Mouse (Mus musculus) limb, embryonic 11.5 days (tissue): ENCODE data around the gene Ttc3. TPM values are rescaled to one million over a fixed set of nuclear protein-coding genes. Genes with fewer than 3 reads are reported as not detected.

ENCODE experiments used
- ATAC-seq: fragments of 200-750 bp; cut with Nextera tagmentation; 2 replicates; pipeline ENCODE4 v1.8.0; 2017; ENCODE audit warnings: low read depth; ENCODE audit not compliant: insufficient number of reproducible peaks, low FRiP score, low TSS enrichment
- DNase-seq: peaks from one replicate; pipeline ENCODE4 v3.0.0-alpha.2; 2015; ENCODE audit warnings: low spot score
- H3K27ac ChIP-seq: fragments of 300-500 bp; sonication (generic); replicated peaks from 2 replicates; pipeline ENCODE4 v1.5.1; 2014; ENCODE audit warnings: low read depth, mild to moderate bottlenecking, low read length
- H3K27me3 ChIP-seq: fragments of 300-500 bp; sonication (generic); 2 replicates; pipeline ENCODE4 v1.6.1; 2014; ENCODE audit warnings: mild to moderate bottlenecking, low read length, mixed read lengths; ENCODE audit not compliant: control insufficient read depth, insufficient read depth
- H3K36me3 ChIP-seq: fragments of 300-500 bp; sonication (generic); 2 replicates; pipeline ENCODE4 v1.6.1; 2014; ENCODE audit warnings: mild to moderate bottlenecking, low read length, moderate library complexity, mixed read lengths; ENCODE audit not compliant: control insufficient read depth, insufficient read depth
- H3K4me1 ChIP-seq: fragments of 300-500 bp; sonication (generic); 2 replicates; pipeline ENCODE4 v1.6.1; 2014; ENCODE audit warnings: low read length, mixed read lengths; ENCODE audit not compliant: control insufficient read depth, insufficient read depth
- H3K4me2 ChIP-seq: fragments of 300-500 bp; sonication (generic); 2 replicates; pipeline ENCODE4 v1.6.1; 2014; ENCODE audit warnings: low read depth, mild to moderate bottlenecking, moderate library complexity; ENCODE audit not compliant: severe bottlenecking
- H3K4me3 ChIP-seq: fragments of 300-500 bp; sonication (generic); 2 replicates; pipeline ENCODE4 v1.5.1; 2014; ENCODE audit warnings: low read depth, low read length
- H3K9ac ChIP-seq: fragments of 300-500 bp; sonication (generic); 2 replicates; pipeline ENCODE4 v1.6.1; 2014; ENCODE audit warnings: mild to moderate bottlenecking, low read length
- H3K9me3 ChIP-seq: fragments of 300-500 bp; sonication (generic); 2 replicates; pipeline ENCODE4 v1.6.1; 2016; ENCODE audit warnings: low read length; ENCODE audit not compliant: control insufficient read depth
- WGBS: fragments of 180-500 bp; shearing (Covaris S2); extraction: QIAGEN DNeasy Blood & Tissue Kit; methylation state at CpG from one replicate; pipeline ENCODE4 v1.1.7; 2014; 5-methylcytosine and 5-hydroxymethylcytosine counted together
- polyA plus RNA-seq: library from polyadenylated mRNA; unstranded; fragments of >200 nt; fragmentation: Nextera tagmentation; extraction: Ambion mirVana; gene quantifications from 2 replicates; pipeline ENCODE4 v1.2.1, GENCODE M21; 2014

Ttc3 gene
- polyA plus RNA-seq, 1 experiment from 2014 or later, result 349 TPM

GRCm38 (mm10) chr16:94428948-94429347 is 58.5 kb downstream of the Ttc3 start:
- Histone ChIP-seq H3K9ac (no peak overlapping the region), H3K36me3 (peaks cover 26% of the 10 kb centered on the region), H3K4me2 (no peak overlapping the region), H3K4me1 (no peaks in the 10 kb centered on the region), H3K27me3 (no peaks in the 10 kb centered on the region), H3K4me3 (no peak overlapping the region), H3K9me3 (no peaks in the 10 kb centered on the region), H3K27ac (no peak overlapping the region)
- WGBS, result 96% methylated on average over 4 of the region's 4 CpGs
- ATAC-seq (no peak), DNase-seq (no peak)

GRCm38 (mm10) chr16:94435495-94436234 is 65.2 kb downstream of the Ttc3 start:
- no peak overlapping the region for H3K4me2 ChIP-seq
- WGBS, result 91% methylated on average over 8 of the region's 8 CpGs
- no peak overlapping the region for H3K9ac ChIP-seq
- no peaks in the 10 kb centered on the region for H3K4me1 ChIP-seq
- H3K4me3 ChIP-seq, result no peak overlapping the region
- DNase-seq, result no peak
- H3K27me3 ChIP-seq, result no peaks in the 10 kb centered on the region
- H3K36me3 ChIP-seq, result peaks cover 39% of the 10 kb centered on the region
- no peak overlapping the region for H3K27ac ChIP-seq
- ATAC-seq, result no peak
- no peaks in the 10 kb centered on the region for H3K9me3 ChIP-seq

DNA sequence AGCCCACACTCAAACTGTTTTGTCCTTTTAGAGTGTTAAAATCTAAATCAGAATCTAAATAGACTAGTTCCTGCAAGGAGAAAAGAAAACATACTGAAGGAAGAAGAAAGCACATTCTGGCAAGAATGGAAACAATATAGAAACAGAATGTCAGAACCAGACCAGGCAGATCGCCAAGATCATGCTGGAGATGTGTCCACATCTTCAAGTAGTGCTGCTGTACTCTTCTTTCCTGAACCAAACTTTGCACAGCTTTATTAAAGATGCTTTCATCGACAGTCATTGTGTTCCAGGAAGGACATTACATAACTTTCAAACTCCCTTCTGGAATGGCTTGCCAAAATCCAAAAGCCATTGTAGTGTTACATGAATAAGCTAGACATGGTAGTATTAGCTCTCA is 66.4 kb downstream of the Ttc3 start:
- Histone ChIP-seq H3K4me3 (no peak overlapping the region), H3K9me3 (no peaks in the 10 kb centered on the region), H3K4me1 (no peaks in the 10 kb centered on the region), H3K9ac (no peak overlapping the region), H3K36me3 (peaks cover 39% of the 10 kb centered on the region), H3K27ac (no peak overlapping the region), H3K27me3 (no peaks in the 10 kb centered on the region), H3K4me2 (no peak overlapping the region)
- ATAC-seq (no peak), DNase-seq (no peak)
- WGBS, result 83% methylated on average over 2 of the region's 2 CpGs

- no peak overlapping the region for H3K4me2 ChIP-seq
- peaks cover 34% of the 10 kb centered on the region for H3K36me3 ChIP-seq
- no peaks in the 10 kb centered on the region for H3K4me1 ChIP-seq
- no peak overlapping the region for H3K27ac ChIP-seq
- H3K9ac ChIP-seq, result no peak overlapping the region
- DNase-seq (no peak), ATAC-seq (no peak)
- WGBS, result 71% methylated on average over 2 of the region's 2 CpGs
- no peaks in the 10 kb centered on the region for H3K9me3 ChIP-seq
- H3K27me3 ChIP-seq, result no peaks in the 10 kb centered on the region
- H3K4me3 ChIP-seq, result no peak overlapping the region
These were observed 70.9 kb downstream of the Ttc3 start for GRCm38 (mm10) chr16:94441361-94441760.

GRCm38 (mm10) chr16:94449151-94449550 is 78.7 kb downstream of the Ttc3 start:
- H3K9me3 ChIP-seq, result no peaks in the 10 kb centered on the region
- WGBS, result 87% methylated on average over 8 of the region's 8 CpGs
- no peak for DNase-seq
- H3K27ac ChIP-seq, result no peak overlapping the region
- no peak for ATAC-seq
- H3K4me3 ChIP-seq, result no peak overlapping the region
- H3K4me2 ChIP-seq, result no peak overlapping the region
- no peaks in the 10 kb centered on the region for H3K4me1 ChIP-seq
- no peak overlapping the region for H3K9ac ChIP-seq
- H3K27me3 ChIP-seq, result no peaks in the 10 kb centered on the region
- peaks cover 25% of the 10 kb centered on the region; the same call in 1 of the 2 replicates for H3K36me3 ChIP-seq

- no peak for ATAC-seq
- WGBS, result 95% methylated on average over 7 of the region's 7 CpGs
These were observed 79.2 kb downstream of the Ttc3 start for GRCm38 (mm10) chr16:94449632-94450031.

GRCm38 (mm10) chr16:94451545-94452488 is 81.4 kb downstream of the Ttc3 start:
- peaks cover 22% of the 10 kb centered on the region; the same call in 1 of the 2 replicates for H3K36me3 ChIP-seq
- H3K4me3 ChIP-seq, result no peak overlapping the region
- no peaks in the 10 kb centered on the region for H3K27me3 ChIP-seq
- no peaks in the 10 kb centered on the region for H3K4me1 ChIP-seq
- H3K9me3 ChIP-seq, result no peaks in the 10 kb centered on the region
- no peak overlapping the region for H3K9ac ChIP-seq
- ATAC-seq, result no peak
- 89% methylated on average over 11 of the region's 11 CpGs for WGBS
- H3K4me2 ChIP-seq, result no peak overlapping the region
- no peak for DNase-seq
- no peak overlapping the region for H3K27ac ChIP-seq

More at GRCm38 (mm10) chr16:94449632-94450031, 79.2 kb downstream of the Ttc3 start:
- no peak for DNase-seq
- no peak overlapping the region for H3K27ac ChIP-seq
- H3K4me3 ChIP-seq, result no peak overlapping the region
- no peaks in the 10 kb centered on the region for H3K9me3 ChIP-seq
- no peaks in the 10 kb centered on the region for H3K4me1 ChIP-seq
- peaks cover 25% of the 10 kb centered on the region; the same call in 1 of the 2 replicates for H3K36me3 ChIP-seq
- H3K4me2 ChIP-seq, result no peak overlapping the region
- no peaks in the 10 kb centered on the region for H3K27me3 ChIP-seq
- no peak overlapping the region for H3K9ac ChIP-seq

DNA sequence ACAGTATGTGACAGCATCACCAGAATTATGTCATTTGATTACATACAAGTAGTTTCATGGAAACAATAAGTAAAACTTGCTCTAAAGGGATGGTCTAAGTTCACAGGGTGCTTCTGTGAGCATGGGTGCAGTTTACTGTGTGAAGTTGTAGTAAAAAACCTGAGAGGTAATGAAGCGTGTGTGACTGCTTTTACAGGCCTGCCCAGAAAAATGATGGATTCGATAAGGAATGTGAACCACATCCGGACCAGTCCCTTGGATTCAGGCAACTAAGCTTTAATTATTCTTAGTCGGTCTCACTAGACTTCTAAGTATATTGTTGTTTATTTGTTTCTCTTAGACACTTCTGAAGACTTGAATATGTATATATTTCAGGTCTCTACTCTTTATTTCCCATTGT is 82.3 kb downstream of the Ttc3 start:
- no peaks in the 10 kb centered on the region for H3K9me3 ChIP-seq
- no peak overlapping the region for H3K4me3 ChIP-seq
- DNase-seq, result no peak
- ATAC-seq, result no peak
- WGBS, result 90% methylated on average over 4 of the region's 4 CpGs
- peaks cover 22% of the 10 kb centered on the region; the same call in 1 of the 2 replicates for H3K36me3 ChIP-seq
- no peaks in the 10 kb centered on the region for H3K4me1 ChIP-seq
- no peaks in the 10 kb centered on the region for H3K27me3 ChIP-seq
- H3K4me2 ChIP-seq, result no peak overlapping the region
- H3K9ac ChIP-seq, result no peak overlapping the region
- no peak overlapping the region for H3K27ac ChIP-seq
